Mouse (Mus musculus) heart, adult 2 months (tissue): ENCODE data around the gene Krt10. TPM values are rescaled to one million over a fixed set of nuclear protein-coding genes. Genes with fewer than 3 reads are reported as not detected.

Experiments used
- DNase-seq, 2 experiments: peaks; one replicate each; pipeline ENCODE4 v3.0.0; 2021
- H3K27ac ChIP-seq: fragments of 200-600 bp; 2 replicates; pipeline ENCODE4 v1.8.1; 2022
- H3K27me3 ChIP-seq: fragments of 200-500 bp; 2 replicates; pipeline ENCODE4 v1.6.1; 2012; ENCODE audit warnings: mild to moderate bottlenecking, low read length, inconsistent platforms, mixed read lengths; ENCODE audit not compliant: control insufficient read depth, insufficient read depth
- H3K36me3 ChIP-seq: fragments of 200-500 bp; 2 replicates; pipeline ENCODE4 v1.6.1; 2012; ENCODE audit warnings: low read length, inconsistent platforms; ENCODE audit not compliant: control insufficient read depth, insufficient read depth
- H3K4me1 ChIP-seq: fragments of 200-500 bp; 2 replicates; pipeline ENCODE4 v1.6.1; 2011; ENCODE audit warnings: low read length; ENCODE audit not compliant: control insufficient read depth, insufficient read depth
- H3K4me3 ChIP-seq: fragments of 200-600 bp; 2 replicates; pipeline ENCODE4 v1.8.1; 2022
- H3K79me2 ChIP-seq: fragments of 200-500 bp; replicated peaks from 2 replicates; pipeline ENCODE4 v1.6.1; 2012; ENCODE audit warnings: mild to moderate bottlenecking, inconsistent platforms, low read length, moderate library complexity, mixed read lengths; ENCODE audit not compliant: control insufficient read depth, insufficient read depth
- H3K9ac ChIP-seq: fragments of 200-500 bp; 2 replicates; pipeline ENCODE4 v1.6.1; 2012; ENCODE audit warnings: low read depth, mild to moderate bottlenecking, control low read depth, inconsistent platforms, low read length, mixed read lengths
- CTCF ChIP-seq: fragments of 200-600 bp; IDR thresholded peaks from 2 replicates; pipeline ENCODE4 v1.8.1; 2022; ENCODE audit warnings: antibody characterized with exemption, mild to moderate bottlenecking, moderate library complexity
- EP300 ChIP-seq: fragments of 200-500 bp; IDR thresholded peaks from 2 replicates; pipeline ENCODE4 v1.6.1; 2011; ENCODE audit warnings: low read depth, low read length, control low read depth; ENCODE audit not compliant: insufficient read depth
- POLR2A ChIP-seq: fragments of 200-500 bp; IDR thresholded peaks from 2 replicates; pipeline ENCODE4 v1.6.1; 2011; ENCODE audit warnings: mild to moderate bottlenecking, low read depth, low read length, control low read depth; ENCODE audit not compliant: insufficient read depth
- WGBS: fragments of 180-500 bp; shearing (Covaris S2); methylation state at CpG from one replicate; pipeline ENCODE4 v1.1.7; 2018; 5-methylcytosine and 5-hydroxymethylcytosine counted together
- intact Hi-C: fragments of 180-260 bp; cut with DNase I; formaldehyde crosslinking; loops from one replicate; pipeline ENCODE4 v1.15.1; 2025
- long read RNA-seq: library from polyadenylated mRNA; stranded (forward); transcript quantifications from one replicate; pipeline ENCODE4 v2.0.0, GENCODE M21; 2021
- polyA plus RNA-seq: library from polyadenylated mRNA; depleted of rRNA; stranded (reverse); fragments of >200 nt; gene quantifications from 2 replicates; pipeline ENCODE4 v1.2.3, GENCODE M21; 2012; rRNA removed
- total RNA-seq, 2 experiments: library from RNA; stranded (reverse); gene quantifications; 2 replicates each; pipeline ENCODE4 v1.2.3; 2021

Gene Krt10
- total RNA-seq (1 to 10 TPM; 4.4 to 5.1 TPM), polyA plus RNA-seq (0.76 and 1.6 TPM in 2 replicates)
- long read RNA-seq, partial matches to known transcripts = 6 of 6 reads
- long read RNA-seq, other reads (novel, unspliced or antisense) = 0 of 6 reads

GRCm38 (mm10) chr11:99389264-99389663 is at the start of gene Krt10:
Gene Krt10, minus strand, starts transcription at chr11:99389364.
- Histone ChIP-seq H3K9ac (no peak within 1 kb of the TSS), H3K36me3 (no peaks in the 10 kb centered on the region), H3K79me2 (no peaks in the 10 kb centered on the region; the same call in 1 of the 2 replicates), H3K27ac (no peak within 1 kb of the TSS), H3K27me3 (no peaks in the 10 kb centered on the region), H3K4me3 (no peak within 1 kb of the TSS), H3K4me1 (no peaks in the 10 kb centered on the region)
- no peak for DNase-seq
- WGBS = 79% methylated on average over 4 of the region's 4 CpGs
- intact Hi-C loops = no loop called here
- TF ChIP-seq CTCF (no peak), POLR2A (no peak), EP300 (no peak)

- H3K9ac ChIP-seq = no peak within 1 kb of the TSS
Observed at GRCm38 (mm10) chr11:99437972-99438371, 48.8 kb upstream of the Krt10 start, which contains the start of gene Krt20. Gene Krt20, minus strand, starts transcription at chr11:99438150.

GRCm38 (mm10) chr11:99436625-99437024 is 47.5 kb upstream of the Krt10 start:
- intact Hi-C loops = no loop called here
- no peak overlapping the region for H3K27ac ChIP-seq
- H3K4me3 ChIP-seq = no peak overlapping the region
- H3K79me2 ChIP-seq = no peaks in the 10 kb centered on the region
- TF ChIP-seq POLR2A (no peak), CTCF (no peak), EP300 (no peak)
- H3K36me3 ChIP-seq = no peaks in the 10 kb centered on the region
- DNase-seq = no peak
- H3K27me3 ChIP-seq = no peaks in the 10 kb centered on the region
- H3K4me1 ChIP-seq = no peaks in the 10 kb centered on the region
- no peak overlapping the region for H3K9ac ChIP-seq
- 44% methylated on average over 4 of the region's 4 CpGs for WGBS

More at GRCm38 (mm10) chr11:99437972-99438371, 48.8 kb upstream of the Krt10 start, which contains the start of gene Krt20:
- H3K27ac ChIP-seq = no peak within 1 kb of the TSS
- TF ChIP-seq EP300 (no peak), CTCF (no peak), POLR2A (no peak)
- no peaks in the 10 kb centered on the region for H3K36me3 ChIP-seq
- intact Hi-C loops = no loop called here
- no peak within 1 kb of the TSS for H3K4me3 ChIP-seq
- WGBS = 19% methylated on average over 10 of the region's 10 CpGs
- H3K4me1 ChIP-seq = no peaks in the 10 kb centered on the region
- no peaks in the 10 kb centered on the region for H3K79me2 ChIP-seq
- H3K27me3 ChIP-seq = no peaks in the 10 kb centered on the region
- DNase-seq = no peak

GRCm38 (mm10) chr11:99430670-99431069 is 41.5 kb upstream of the Krt10 start:
- 36% methylated on average over 12 of the region's 12 CpGs for WGBS
- Histone ChIP-seq H3K36me3 (no peaks in the 10 kb centered on the region), H3K4me3 (no peak overlapping the region), H3K4me1 (no peaks in the 10 kb centered on the region), H3K79me2 (no peaks in the 10 kb centered on the region), H3K9ac (no peak overlapping the region), H3K27ac (no peak overlapping the region), H3K27me3 (no peaks in the 10 kb centered on the region)
- no peak for DNase-seq
- intact Hi-C loops = no loop called here
- TF ChIP-seq POLR2A (no peak), EP300 (no peak), CTCF (no peak)

- intact Hi-C loops = no loop called here
- no peaks in the 10 kb centered on the region for H3K36me3 ChIP-seq
- no peak within 1 kb of the TSS for H3K4me3 ChIP-seq
- 73% methylated on average over 10 of the region's 10 CpGs for WGBS
- no peak within 1 kb of the TSS for H3K9ac ChIP-seq
- H3K79me2 ChIP-seq = no peaks in the 10 kb centered on the region
- H3K27me3 ChIP-seq = 0 out of 2 replicates have a peak, but pooled peaks cover 2% of the 10 kb centered on the region
- no peak within 1 kb of the TSS for H3K27ac ChIP-seq
- no peaks in the 10 kb centered on the region for H3K4me1 ChIP-seq
- no peak for TF ChIP-seq POLR2A
- TF ChIP-seq EP300 = no peak
- TF ChIP-seq CTCF = no peak
- no peak for DNase-seq
Observed at GRCm38 (mm10) chr11:99422159-99422558, 33.0 kb upstream of the Krt10 start, which contains the start of gene Krt12. Gene Krt12, minus strand, starts transcription at chr11:99422259.

GRCm38 (mm10) chr11:99420586-99420985 is 31.4 kb upstream of the Krt10 start:
- Histone ChIP-seq H3K4me1 (no peaks in the 10 kb centered on the region), H3K36me3 (no peaks in the 10 kb centered on the region), H3K79me2 (no peaks in the 10 kb centered on the region), H3K9ac (no peak overlapping the region), H3K27ac (no peak overlapping the region), H3K4me3 (no peak overlapping the region), H3K27me3 (0 out of 2 replicates have a peak, but pooled peaks cover 2% of the 10 kb centered on the region)
- intact Hi-C loops = no loop called here
- WGBS = 22% methylated on average over 10 of the region's 10 CpGs
- TF ChIP-seq CTCF (no peak), EP300 (no peak)
- DNase-seq = no peak
